Mouse (Mus musculus) mammary gland, adult 2 months (tissue): Measurements from ENCODE around the gene Fam189b. TPM values are rescaled to one million over a fixed set of nuclear protein-coding genes. Genes with fewer than 3 reads are reported as not detected.

ENCODE experiments used
- polyA plus RNA-seq: library from polyadenylated mRNA; depleted of rRNA; stranded (reverse); fragments of >200 nt; gene quantifications from 2 replicates; pipeline ENCODE4 v1.2.3, GENCODE M21; 2012; ENCODE audit warnings: low replicate concordance; rRNA removed

Fam189b gene
- 60.1 and 120 TPM in 2 replicates for polyA plus RNA-seq

GRCm38 (mm10) chr3:89183058-89183958, at the start of gene Fam189b:
Fam189b (plus strand) TSS chr3:89183143.

DNA sequence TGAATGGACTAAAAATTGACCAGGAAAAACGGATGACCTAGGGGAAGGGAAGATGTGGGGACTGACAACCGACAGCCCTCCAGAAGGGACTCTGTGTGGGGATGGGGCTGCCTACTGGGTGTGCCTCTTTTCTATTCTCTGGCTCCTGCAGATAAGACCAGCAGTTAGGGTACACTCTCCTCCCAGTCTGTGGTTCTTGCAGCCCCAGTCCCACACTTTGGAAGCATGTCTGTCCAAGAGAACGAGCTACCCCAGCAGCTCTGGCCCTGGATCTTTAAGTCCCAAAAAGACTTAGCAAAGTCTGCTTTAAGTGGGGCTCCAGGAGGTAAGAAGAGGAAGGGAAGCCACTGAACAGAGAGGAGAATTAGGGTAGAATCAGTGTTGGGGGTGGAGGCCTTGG, 47.0 kb upstream of the Fam189b start, which contains the start of gene Pklr:
Gene Pklr, plus strand, starts transcription at position 185 of the 400 bp plus-strand sequence.

DNA sequence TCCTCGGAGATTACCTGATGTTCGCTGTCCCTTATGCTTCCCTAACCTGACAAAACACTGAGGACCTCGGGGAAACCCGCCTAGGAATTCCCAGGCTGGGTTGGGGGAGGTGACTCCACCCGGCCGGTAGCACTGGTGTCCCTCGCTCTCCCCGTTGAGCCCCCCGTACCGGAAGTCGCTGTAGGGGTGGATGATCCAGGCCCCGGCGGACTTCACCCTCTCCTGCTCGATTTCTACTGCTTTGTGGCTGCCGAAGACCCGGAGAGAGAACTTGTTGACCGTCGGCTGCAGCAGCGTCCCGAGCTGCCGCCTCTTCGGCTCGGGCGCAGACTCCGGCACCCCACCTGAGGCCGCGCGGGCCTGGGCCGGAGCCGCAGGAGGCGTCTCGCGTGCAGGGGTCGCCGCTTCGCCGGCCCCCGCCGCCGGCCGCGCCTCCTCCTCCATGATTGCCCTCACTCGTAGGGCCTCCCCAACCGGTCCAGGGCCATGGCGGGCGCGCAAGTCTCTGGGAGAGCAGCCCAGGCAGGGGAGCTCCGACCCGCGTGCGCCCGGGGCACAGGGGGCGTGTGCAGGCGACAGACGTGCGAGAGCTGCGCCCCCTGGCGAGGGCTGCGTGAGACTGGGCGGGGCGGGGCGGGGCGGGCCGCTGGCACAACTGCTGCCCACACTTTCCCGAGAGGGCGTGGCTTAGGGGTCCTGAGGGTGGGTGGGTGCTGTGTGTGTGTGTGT, 23.2 kb upstream of the Fam189b start, which contains the start of gene Hcn3:
Gene Hcn3, minus strand, starts transcription at position 581 of the 729 bp plus-strand sequence.

GRCm38 (mm10) chr3:89164506-89165267, 18.3 kb upstream of the Fam189b start, which contains the start of gene Clk2:
Clk2 (plus strand) TSS chr3:89164795.

DNA sequence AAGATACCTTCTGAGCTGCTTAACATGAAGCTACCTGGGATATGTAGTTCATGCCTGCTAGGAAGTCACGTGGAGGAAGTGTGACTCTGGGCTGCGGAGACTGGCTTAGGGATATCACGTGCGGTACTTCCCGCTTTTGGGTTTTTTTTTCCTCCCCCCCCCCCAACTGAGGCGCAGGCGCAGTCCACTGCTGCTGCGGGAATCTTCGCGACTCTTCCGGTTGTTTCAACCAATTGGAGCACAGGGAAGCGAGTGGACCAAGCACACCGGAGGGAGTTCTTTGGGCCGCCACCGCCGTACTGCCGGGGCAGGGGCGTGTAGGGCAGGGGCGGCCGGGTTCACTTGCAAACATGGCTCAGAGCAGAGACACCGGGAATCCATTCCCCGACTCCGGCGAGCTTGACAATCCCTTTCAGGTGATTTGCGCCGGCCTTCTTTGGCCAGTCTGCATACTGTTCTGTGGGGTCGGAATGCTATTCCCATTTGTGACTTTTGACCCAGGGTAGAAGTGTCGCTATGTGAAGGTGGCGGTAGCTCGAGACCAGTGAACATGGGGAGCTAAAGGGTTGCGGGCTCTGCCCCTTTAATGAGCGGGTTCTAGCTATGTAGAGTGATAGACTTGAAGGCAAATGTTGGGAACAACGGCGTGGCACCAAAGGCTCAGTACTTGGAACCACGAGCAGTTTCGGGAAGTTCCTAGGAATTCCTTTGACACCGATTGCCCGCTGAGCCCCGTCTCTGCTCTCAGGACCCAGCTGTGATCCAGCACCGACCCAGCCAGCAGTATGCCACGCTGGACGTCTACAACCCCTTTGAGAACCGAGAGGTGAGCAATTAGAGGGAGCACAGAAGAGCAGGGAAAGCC, 5.5 kb upstream of the Fam189b start, which contains the start of gene Scamp3:
Gene Scamp3, plus strand, starts transcription at position 232 of the 865 bp plus-strand sequence.

DNA sequence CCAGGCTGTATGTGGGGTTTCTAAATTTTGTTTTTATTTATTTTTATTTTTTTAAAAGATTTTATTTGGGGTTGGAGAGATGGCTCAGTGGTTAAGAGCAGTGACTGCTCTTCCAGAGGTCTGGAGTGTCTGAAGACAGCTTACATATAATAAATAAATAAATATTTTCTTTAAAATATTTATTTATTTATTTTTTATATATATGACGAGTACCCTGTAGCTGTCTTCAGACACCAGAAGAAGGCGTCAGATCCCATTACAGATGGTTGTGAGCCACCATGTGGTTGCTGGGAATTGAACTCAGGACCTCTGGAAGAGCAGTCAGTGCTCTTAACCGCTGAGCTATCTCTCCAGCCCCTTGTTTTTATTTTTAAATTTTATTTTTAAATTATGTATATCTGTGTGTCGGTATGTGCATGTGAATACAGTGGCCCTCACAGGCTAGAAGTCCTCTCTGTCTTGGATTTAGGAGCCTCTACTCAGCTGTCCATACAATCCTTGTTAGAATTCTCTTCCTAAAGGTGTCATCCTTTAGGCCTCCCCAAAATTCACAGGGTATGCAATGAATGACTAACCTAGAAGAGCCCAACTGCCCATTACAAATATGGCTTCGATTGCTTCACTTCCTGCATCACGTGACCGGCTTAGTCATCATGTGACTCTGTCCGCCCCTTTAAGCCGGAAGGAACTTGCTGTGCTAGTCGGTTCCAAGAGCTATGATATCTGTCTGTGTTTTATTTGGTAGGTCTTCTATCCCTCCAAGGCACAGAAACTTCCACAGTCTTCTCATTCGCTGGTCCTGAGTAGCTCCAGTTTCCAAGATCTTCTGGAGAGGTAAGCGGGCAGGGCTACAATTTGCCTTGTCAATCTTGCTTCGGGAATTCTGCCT, 19.6 kb downstream of the Fam189b start, which contains the start of gene Gba:
Gene Gba, plus strand, starts transcription at position 676 of the 889 bp plus-strand sequence.

GRCm38 (mm10) chr3:89214681-89215411, 31.9 kb downstream of the Fam189b start, which contains the start of gene Thbs3:
Thbs3 (plus strand) TSS chr3:89215180.

DNA sequence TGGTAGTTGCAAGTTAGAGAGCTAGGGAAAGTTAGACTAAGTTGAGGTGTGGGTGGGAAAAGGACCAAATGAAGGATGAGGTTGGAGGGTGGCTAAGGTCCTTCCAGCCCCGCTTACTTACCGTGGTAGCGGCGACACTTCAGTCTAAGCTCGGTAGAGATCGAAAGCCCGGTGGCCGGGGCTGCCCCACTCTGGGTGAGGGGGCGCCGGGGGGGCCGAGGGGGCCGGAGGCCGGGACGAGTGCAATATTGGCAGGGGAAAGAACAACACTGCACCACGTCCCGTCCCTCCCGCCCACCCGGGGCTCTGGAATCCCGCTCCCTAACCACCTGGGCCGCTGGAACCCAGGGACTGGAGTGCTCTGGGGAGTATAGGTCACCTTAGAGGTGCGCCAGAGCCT, 44.0 kb downstream of the Fam189b start, which contains the start of gene Mtx1:
Gene Mtx1, minus strand, starts transcription at position 189 of the 400 bp plus-strand sequence.

DNA sequence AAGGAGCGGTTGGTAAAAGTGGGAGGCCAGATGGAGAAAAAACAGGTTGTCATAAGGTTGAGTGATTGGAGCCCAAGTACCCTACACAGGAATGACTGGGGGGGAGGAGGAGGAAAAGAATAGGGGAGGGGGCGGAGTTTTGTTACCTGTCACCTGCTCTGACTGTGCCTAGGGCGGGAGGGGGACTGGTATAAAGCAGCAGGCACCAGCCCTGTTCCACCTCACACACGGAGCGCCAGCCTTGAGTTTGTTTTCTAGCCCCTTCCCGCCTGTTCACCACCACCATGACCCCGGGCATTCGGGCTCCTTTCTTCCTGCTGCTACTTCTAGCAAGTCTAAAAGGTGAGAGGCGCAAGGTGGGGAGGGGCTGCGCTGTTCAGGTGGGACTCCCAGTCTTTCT, 45.9 kb downstream of the Fam189b start, which contains the start of gene Muc1:
Gene Muc1, plus strand, starts transcription at position 222 of the 400 bp plus-strand sequence.

Other genes starting within 250 kb of the Fam189b start
- 6.8 and 11.5 TPM in 2 replicates for gene Ash1l, start 232.5 kb upstream of the Fam189b start, polyA plus RNA-seq
- gene Dap3, start 232.0 kb upstream of the Fam189b start, polyA plus RNA-seq = 34.1 and 46.4 TPM in 2 replicates
- 43.9 and 51.7 TPM in 2 replicates for gene Rusc1, start 89.8 kb upstream of the Fam189b start, polyA plus RNA-seq
- not detected in 2 replicates for gene Gm43738, start 82.0 kb upstream of the Fam189b start, polyA plus RNA-seq
- 69.2 and 93.9 TPM in 2 replicates for gene Fdps, start 81.2 kb upstream of the Fam189b start, polyA plus RNA-seq
- 1.2 TPM in 1 of 2 replicates, not detected in the other for gene Pklr, start 47.0 kb upstream of the Fam189b start, polyA plus RNA-seq
- gene Hcn3, start 22.9 kb upstream of the Fam189b start, polyA plus RNA-seq = 1.7 and 5.4 TPM in 2 replicates
- gene Clk2, start 18.3 kb upstream of the Fam189b start, polyA plus RNA-seq = 52.1 and 77.2 TPM in 2 replicates
- gene Scamp3, start 5.7 kb upstream of the Fam189b start, polyA plus RNA-seq = 149 and 198 TPM in 2 replicates
- 64.0 and 119 TPM in 2 replicates for gene Gba, start 19.8 kb downstream of the Fam189b start, polyA plus RNA-seq
- gene Thbs3, start 32.0 kb downstream of the Fam189b start, polyA plus RNA-seq = 50.0 and 62.6 TPM in 2 replicates
- 162 and 208 TPM in 2 replicates for gene Mtx1, start 43.9 kb downstream of the Fam189b start, polyA plus RNA-seq
- 12.4 and 14.5 TPM in 2 replicates for gene Muc1, start 45.9 kb downstream of the Fam189b start, polyA plus RNA-seq
- 189 and 281 TPM in 2 replicates for gene Krtcap2, start 62.8 kb downstream of the Fam189b start, polyA plus RNA-seq
- 10.8 and 22.3 TPM in 2 replicates for gene Trim46, start 63.2 kb downstream of the Fam189b start, polyA plus RNA-seq
- gene Dpm3, start 76.2 kb downstream of the Fam189b start, polyA plus RNA-seq = 493 and 778 TPM in 2 replicates
- gene Slc50a1, start 87.4 kb downstream of the Fam189b start, polyA plus RNA-seq = 258 and 285 TPM in 2 replicates
- 35.6 and 37.1 TPM in 2 replicates for gene Efna1, start 98.0 kb downstream of the Fam189b start, polyA plus RNA-seq
- 8.6 and 12.4 TPM in 2 replicates for gene Efna3, start 139.8 kb downstream of the Fam189b start, polyA plus RNA-seq
- 6.3 and 14.3 TPM in 2 replicates for gene Efna4, start 154.9 kb downstream of the Fam189b start, polyA plus RNA-seq
- 232 and 296 TPM in 2 replicates for gene Adam15, start 166.9 kb downstream of the Fam189b start, polyA plus RNA-seq
- 2.8 and 6.0 TPM in 2 replicates for gene Dcst2, start 178.8 kb downstream of the Fam189b start, polyA plus RNA-seq
- 1.5 and 1.9 TPM in 2 replicates for gene Dcst1, start 182.1 kb downstream of the Fam189b start, polyA plus RNA-seq
- gene Zbtb7b, start 211.6 kb downstream of the Fam189b start, polyA plus RNA-seq = 77.1 and 147 TPM in 2 replicates
- 2.2 TPM in 1 of 2 replicates, not detected in the other for gene Lenep, start 219.7 kb downstream of the Fam189b start, polyA plus RNA-seq
- gene Flad1, start 228.7 kb downstream of the Fam189b start, polyA plus RNA-seq = 50.9 and 64.9 TPM in 2 replicates
- 18.1 and 21.4 TPM in 2 replicates for gene Cks1b, start 235.2 kb downstream of the Fam189b start, polyA plus RNA-seq
- gene Shc1, start 235.3 kb downstream of the Fam189b start, polyA plus RNA-seq = 96.7 and 114 TPM in 2 replicates
- 36.0 and 171 TPM in 2 replicates for gene Pygo2, start 247.1 kb downstream of the Fam189b start, polyA plus RNA-seq